Mouse (Mus musculus) CH12.LX (cell line): ENCODE data around the gene Sorbs2. TPM values are rescaled to one million over a fixed set of nuclear protein-coding genes. Genes with fewer than 3 reads are reported as not detected.

Experiments
- DNase-seq: peaks from one replicate; pipeline ENCODE4 v3.0.0-alpha.2; 2013; ENCODE audit errors: extremely low read depth
- H3K27ac ChIP-seq: 2 replicates; pipeline ENCODE4 v1.5.1; 2012; ENCODE audit warnings: low read depth, mild to moderate bottlenecking, control low read depth, moderate library complexity; ENCODE audit not compliant: insufficient read depth
- H3K27me3 ChIP-seq: replicated peaks from 2 replicates; pipeline ENCODE3; 2012; ENCODE audit warnings: inconsistent platforms
- H3K36me3 ChIP-seq, 2 experiments: replicated peaks in 1 of 2; 2 replicates each; pipeline versions ENCODE3 to v1.6.1; 2012; ENCODE audit warnings: inconsistent platforms in 1 of 2, low read length in 1 of 2, mild to moderate bottlenecking in 1 of 2, mixed read lengths in 1 of 2, moderate library complexity in 1 of 2; ENCODE audit not compliant: control insufficient read depth in 1 of 2, insufficient read depth in 1 of 2
- H3K4me1 ChIP-seq, 2 experiments: 2 replicates each; pipeline ENCODE4 v1.6.1; 2012; ENCODE audit warnings: inconsistent platforms in 1 of 2, moderate library complexity in 1 of 2; ENCODE audit not compliant: insufficient read depth in 2 of 2, control insufficient read depth in 1 of 2
- H3K4me2 ChIP-seq: 2 replicates; pipeline ENCODE4 v1.6.1; 2012; ENCODE audit warnings: low read depth, mild to moderate bottlenecking, control low read depth; ENCODE audit not compliant: poor library complexity, insufficient read depth, severe bottlenecking
- H3K4me3 ChIP-seq, 3 experiments: fragments of 150-350 bp in 1 of 3; sonication (generic) in 1 of 3; replicated peaks in 1 of 3; 2 replicates each; pipeline versions ENCODE3 to v1.5.1; 2011 to 2012; ENCODE audit warnings: low read depth in 2 of 3, low read length in 2 of 3, mild to moderate bottlenecking in 2 of 3, moderate library complexity in 2 of 3, control low read depth in 1 of 3, improper control_type of control experiment in 1 of 3, inconsistent platforms in 1 of 3, mixed read lengths in 1 of 3; ENCODE audit not compliant: poor library complexity in 1 of 3
- H3K79me2 ChIP-seq: replicated peaks from 2 replicates; pipeline ENCODE4 v1.6.1; 2012; ENCODE audit warnings: mild to moderate bottlenecking, moderate library complexity; ENCODE audit not compliant: control insufficient read depth, poor library complexity, insufficient read depth, severe bottlenecking; ENCODE audit errors: extremely low read depth
- H3K9ac ChIP-seq: 2 replicates; pipeline ENCODE4 v1.6.1; 2012; ENCODE audit warnings: low read depth, mild to moderate bottlenecking, control low read depth, moderate library complexity; ENCODE audit not compliant: insufficient read depth
- H3K9me3 ChIP-seq: replicated peaks from 2 replicates; pipeline ENCODE3; 2012; ENCODE audit warnings: low read length, inconsistent platforms, mixed read lengths
- BHLHE40 ChIP-seq: IDR thresholded peaks from 2 replicates; pipeline ENCODE4 v1.6.1; 2011; ENCODE audit warnings: mild to moderate bottlenecking, low read depth, low read length, improper control_type of control experiment
- CTCF ChIP-seq, 2 experiments: IDR thresholded peaks in 1 of 2; conservative IDR thresholded peaks in 1 of 2; 2 replicates each; pipeline ENCODE4 v1.5.1; 2011 to 2012; ENCODE audit warnings: low read depth in 2 of 2, low read length in 2 of 2, improper control_type of control experiment in 1 of 2, inconsistent platforms in 1 of 2, mild to moderate bottlenecking in 1 of 2, moderate library complexity in 1 of 2
- ETS1 ChIP-seq: conservative IDR thresholded peaks from 2 replicates; pipeline ENCODE4 v1.6.1; 2012; ENCODE audit warnings: low read depth, mild to moderate bottlenecking, inconsistent platforms, low read length, improper control_type of control experiment, moderate library complexity
- HCFC1 ChIP-seq: IDR thresholded peaks from 2 replicates; pipeline ENCODE4 v1.6.1; 2012; ENCODE audit warnings: low read depth, mild to moderate bottlenecking, inconsistent platforms, low read length, improper control_type of control experiment
- IRF4 ChIP-seq: IDR thresholded peaks from 2 replicates; pipeline ENCODE4 v1.6.1; 2014; ENCODE audit warnings: low read depth, mild to moderate bottlenecking, inconsistent platforms, low read length, improper control_type of control experiment
- JUN ChIP-seq: IDR thresholded peaks from 2 replicates; pipeline ENCODE4 v1.6.1; 2011; ENCODE audit warnings: low read depth, mild to moderate bottlenecking, low read length, improper control_type of control experiment, moderate library complexity; ENCODE audit not compliant: insufficient read depth
- JUND ChIP-seq: conservative IDR thresholded peaks from 2 replicates; pipeline ENCODE4 v1.6.1; 2011; ENCODE audit warnings: low read depth, low read length, improper control_type of control experiment
- MAZ ChIP-seq: IDR thresholded peaks from 2 replicates; pipeline ENCODE4 v1.6.1; 2012; ENCODE audit warnings: low read depth, mild to moderate bottlenecking, inconsistent platforms, low read length, improper control_type of control experiment, moderate library complexity
- MYC ChIP-seq: IDR thresholded peaks from 2 replicates; pipeline ENCODE4 v1.6.1; 2011; ENCODE audit warnings: low read depth, mild to moderate bottlenecking, improper control_type of control experiment, low read length
- NELFE ChIP-seq: IDR thresholded peaks from 2 replicates; pipeline ENCODE4 v1.6.1; 2011; ENCODE audit warnings: low read depth, low read length, improper control_type of control experiment
- NRF1 ChIP-seq: IDR thresholded peaks from 2 replicates; pipeline ENCODE4 v1.6.1; 2014; ENCODE audit warnings: low read depth, mild to moderate bottlenecking, inconsistent platforms, low read length, improper control_type of control experiment, moderate library complexity
- PAX5 ChIP-seq: IDR thresholded peaks from 2 replicates; pipeline ENCODE4 v1.6.1; 2012; ENCODE audit warnings: low read length, inconsistent platforms, mixed read lengths
- POLR2A ChIP-seq: IDR thresholded peaks from 2 replicates; pipeline ENCODE4 v1.6.1; 2011; ENCODE audit warnings: low read depth, mild to moderate bottlenecking, improper control_type of control experiment, low read length
- POLR2AphosphoS2 ChIP-seq: IDR thresholded peaks from 2 replicates; pipeline ENCODE4 v1.6.1; 2011; ENCODE audit warnings: low read depth, low read length, improper control_type of control experiment
- RAD21 ChIP-seq: IDR thresholded peaks from 2 replicates; pipeline ENCODE4 v1.6.1; 2011; ENCODE audit warnings: low read depth, mild to moderate bottlenecking, low read length, improper control_type of control experiment, moderate library complexity
- RCOR1 ChIP-seq: conservative IDR thresholded peaks from 2 replicates; pipeline ENCODE4 v1.6.1; 2012; ENCODE audit warnings: low read depth, mild to moderate bottlenecking, inconsistent platforms, low read length, improper control_type of control experiment
- SIN3A ChIP-seq: IDR thresholded peaks from 2 replicates; pipeline ENCODE4 v1.6.1; 2012; ENCODE audit warnings: low read length, improper control_type of control experiment, inconsistent platforms
- SMC3 ChIP-seq: IDR thresholded peaks from 2 replicates; pipeline ENCODE4 v1.6.1; 2011; ENCODE audit warnings: low read depth, low read length, improper control_type of control experiment
- TBP ChIP-seq: conservative IDR thresholded peaks from 2 replicates; pipeline ENCODE4 v1.6.1; 2011; ENCODE audit warnings: low read depth, low read length, improper control_type of control experiment
- ZC3H11A ChIP-seq: IDR thresholded peaks from 2 replicates; pipeline ENCODE4 v1.6.1; 2012; ENCODE audit warnings: low read depth, mild to moderate bottlenecking, inconsistent platforms, low read length, improper control_type of control experiment
- ZKSCAN1 ChIP-seq: IDR thresholded peaks from 2 replicates; pipeline ENCODE4 v1.6.1; 2012; ENCODE audit warnings: low read depth, inconsistent platforms, low read length, improper control_type of control experiment, borderline replicate concordance
- ZNF384 ChIP-seq: IDR thresholded peaks from 2 replicates; pipeline ENCODE4 v1.6.1; 2012; ENCODE audit warnings: low read depth, low read length, improper control_type of control experiment, inconsistent platforms
- dilution Hi-C: fragments of 300-500 bp; cut with MboI; formaldehyde crosslinking; loops from 2 replicates; pipeline ENCODE4 v1.14.3; 2020; ENCODE audit warnings: low sequenced_read_pairs; ENCODE audit not compliant: extremely low pct_unique_long_range_greater_than_20kb, extremely low pct_ligation_motif_present
- in situ Hi-C: fragments of 300-500 bp; cut with MboI; formaldehyde crosslinking; loops from 3 replicates; pipeline ENCODE4 v1.14.3; 2019; ENCODE audit warnings: low sequenced_read_pairs, low pct_ligation_motif_present, low pct_unique_long_range_greater_than_20kb, mixed read lengths
- polyA plus RNA-seq: library from polyadenylated mRNA; unstranded; fragments of >175 nt; gene quantifications from 2 replicates; pipeline ENCODE4 v1.2.1, GENCODE M21; 2012; ENCODE audit warnings: low read depth; ENCODE audit not compliant: insufficient read length
- total RNA-seq, 2 experiments: library from RNA; depleted of rRNA; stranded (reverse); fragments of 300-350 nt in 1 of 2; fragments of >200 nt in 1 of 2; gene quantifications; 2 replicates each; pipeline ENCODE4 v1.2.3; 2012 to 2014

Sorbs2 gene
- total and polyA plus RNA-seq, 3 experiments, result not detected

GRCm38 (mm10) chr8:45808597-45808996, 301.0 kb downstream of the Sorbs2 start:
- H3K79me2 ChIP-seq, result no peaks in the 10 kb centered on the region
- no peaks in the 10 kb centered on the region for H3K27me3 ChIP-seq
- no peak for TF ChIP-seq ZNF384
- no peak for TF ChIP-seq PAX5
- TF ChIP-seq NELFE, result no peak
- TF ChIP-seq RAD21, result no peak
- no peak for TF ChIP-seq ZC3H11A
- TF ChIP-seq BHLHE40, result no peak
- no peaks in the 10 kb centered on the region for H3K4me1 ChIP-seq
- no peaks in the 10 kb centered on the region for H3K36me3 ChIP-seq
- H3K27ac ChIP-seq, result no peak overlapping the region
- no peaks in the 10 kb centered on the region for H3K9me3 ChIP-seq
- in situ Hi-C loops, result no loop called here
- no peak for DNase-seq
- no peak overlapping the region for H3K9ac ChIP-seq
- dilution Hi-C loops, result no loop called here
- no peak overlapping the region for H3K4me3 ChIP-seq
- no peak overlapping the region for H3K4me2 ChIP-seq

- Histone ChIP-seq H3K27ac (no peak overlapping the region), H3K4me3 (no peak overlapping the region), H3K27me3 (no peaks in the 10 kb centered on the region), H3K9ac (no peak overlapping the region), H3K9me3 (no peaks in the 10 kb centered on the region), H3K36me3 (no peaks in the 10 kb centered on the region), H3K4me1 (no peaks in the 10 kb centered on the region), H3K4me2 (no peak overlapping the region), H3K79me2 (no peaks in the 10 kb centered on the region)
- dilution Hi-C loops, result no loop called here
- no peak for TF ChIP-seq JUND
- no peak for TF ChIP-seq HCFC1
- no peak for TF ChIP-seq ETS1
- no peak for TF ChIP-seq POLR2A
- TF ChIP-seq JUN, result no peak
- TF ChIP-seq MAZ, result no peak
- TF ChIP-seq SIN3A, result no peak
- TF ChIP-seq BHLHE40, result no peak
- no peak for TF ChIP-seq ZNF384
- no peak for TF ChIP-seq MYC
- TF ChIP-seq SMC3, result peak; percentile 98
- no peak for TF ChIP-seq TBP
- peak; percentile 70 for TF ChIP-seq ZC3H11A
- no peak for TF ChIP-seq RCOR1
- TF ChIP-seq NRF1, result no peak
- peak; percentile 81 for TF ChIP-seq RAD21
- TF ChIP-seq POLR2AphosphoS2, result no peak
- TF ChIP-seq ZKSCAN1, result no peak
- TF ChIP-seq PAX5, result no peak
- TF ChIP-seq CTCF (conservative IDR thresholded peaks at IDR 0.05 in 1 of 2, IDR thresholded peaks at IDR 0.05 in 1 of 2; ENCODE audit: low read depth in 2 of 2, low read length in 2 of 2), result peak; percentile 92 to 95
- no peak for TF ChIP-seq IRF4
- DNase-seq, result peak; percentile 74
- in situ Hi-C loops, result loop anchor here (5.0 kb wide), 1 partner anchor 115 kb away; the partner anchor contains the start of gene Ccdc110
These were observed 309.3 kb downstream of the Sorbs2 start for GRCm38 (mm10) chr8:45816765-45817426.
